Mouse (Mus musculus): ENCODE measurements around the gene Trmt10c.

GRCm38 (mm10) chr16:56029661-56030082, 7.9 kb downstream of the Trmt10c start, which contains the start of gene Pcnp:
- TF ChIP-seq CTCF (IDR thresholded peaks at IDR 0.05; ENCODE audit: extremely low read depth, insufficient read length, insufficient replicate concordance, low read depth, low read length), result no peak
- TF ChIP-seq POLR2A (IDR thresholded peaks at IDR 0.05; ENCODE audit: low read depth, low read length), result peak; percentile 73

All from small intestine, adult 2 months (tissue).